Mouse (Mus musculus): ENCODE measurements at regions not wholly inside any gene's neighbourhood (a gene's known extent, or its start where the extent isn't known, plus 50 kb on each side); places are given as distances from the start of the nearest gene placed in this dataset.

DNA sequence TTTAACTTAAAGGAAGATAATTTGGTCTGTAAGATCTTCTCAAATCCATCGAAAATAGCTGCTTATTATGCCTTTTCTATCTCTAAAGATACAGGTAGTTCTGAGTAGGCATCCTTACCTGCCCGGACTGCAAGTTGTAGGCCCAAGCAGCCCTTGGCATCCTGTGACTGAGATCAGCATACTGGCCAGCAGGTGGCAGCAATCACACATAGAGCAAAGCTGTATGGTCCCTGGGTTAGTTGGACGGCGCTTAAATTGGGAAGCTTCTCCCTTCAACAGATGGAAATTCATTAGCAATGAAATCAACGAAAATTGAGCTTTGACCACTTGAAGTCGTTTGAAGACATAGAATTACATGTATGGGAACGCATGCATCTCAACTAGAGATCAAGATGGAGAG, 61.0 kb downstream of the Ccng2 start:
- peak; percentile 45 to 76 for DNase-seq (ENCODE audit: low spot score in 2 of 2)

DNA sequence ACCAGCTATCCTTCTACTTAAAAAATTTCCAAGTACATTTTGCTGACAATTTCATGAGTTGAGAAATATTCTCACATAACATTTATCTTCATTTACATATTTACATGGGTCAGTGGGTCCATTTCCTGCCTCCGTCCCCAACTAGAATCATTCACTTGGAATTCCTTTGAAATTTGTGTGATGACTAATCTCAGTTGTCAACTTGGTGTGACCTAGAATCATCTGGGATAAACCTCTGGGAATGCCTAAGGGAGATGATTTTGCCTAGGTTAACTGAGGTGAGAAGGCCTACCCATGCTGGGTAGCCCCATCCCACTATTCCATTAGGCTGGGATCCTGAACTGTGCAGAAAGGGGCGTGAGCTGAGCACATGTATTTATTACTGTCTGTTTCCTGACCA, 63.8 kb downstream of the Ccng2 start:
- no peak for DNase-seq (ENCODE audit: low spot score in 2 of 2)

DNA sequence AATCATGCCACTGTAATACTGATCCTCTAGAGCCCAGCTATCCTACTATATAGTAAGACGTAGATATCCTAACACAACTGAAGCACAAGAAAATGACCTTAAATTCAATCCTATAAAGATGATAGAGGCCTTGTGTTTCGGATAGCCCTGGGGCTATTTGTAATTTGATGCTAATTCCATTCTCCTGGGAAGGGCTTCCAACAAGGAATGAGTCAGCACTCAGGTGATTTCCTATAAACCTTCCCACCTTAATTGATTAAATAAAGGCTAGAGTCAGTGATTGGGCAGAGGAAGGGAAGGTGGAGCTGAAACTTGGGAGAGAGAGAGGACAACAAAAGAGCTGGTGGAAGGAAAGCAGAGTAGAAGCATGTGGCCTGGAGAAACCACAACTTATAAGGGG, 86.0 kb downstream of the Ccng2 start:
- DNase-seq (ENCODE audit: low spot score in 2 of 2), result no peak

All from urinary bladder, postnatal 4 days (tissue).